8 mouse cellular contexts compared by ENCODE assay signal in the genomic region with DNA sequence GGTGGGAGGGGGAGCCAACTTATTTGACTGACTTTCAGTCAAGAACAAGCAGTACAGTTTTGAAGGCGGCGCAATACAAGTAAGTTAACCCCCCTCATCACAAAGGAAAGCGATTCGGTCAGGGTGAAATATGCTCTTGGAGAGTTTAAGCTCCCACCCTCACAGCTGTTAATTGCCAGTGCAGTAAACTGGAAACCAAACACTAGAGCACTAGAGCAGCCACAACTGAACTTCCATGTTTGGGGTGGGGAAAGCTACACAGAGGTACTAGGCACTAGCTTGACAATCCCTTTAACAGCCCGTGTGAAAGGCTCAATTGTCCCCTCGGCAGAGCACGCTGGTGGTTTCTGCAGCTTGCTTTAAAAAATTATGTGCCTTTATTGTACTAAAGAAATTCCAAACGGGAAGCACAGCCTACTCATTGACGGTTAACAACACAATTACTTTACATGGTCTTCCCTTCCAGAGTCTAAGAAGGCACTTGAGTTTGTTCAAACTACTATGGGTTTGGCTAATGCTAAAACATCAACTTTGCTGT.
A peak's percentile ranks its signal among the peaks of the same experiment; 100 is the strongest.
DNase-seq lines count a peak whose midpoint lies in the region; ATAC-seq and TF ChIP-seq lines count a peak whose summit lies in the region.

No protein-coding gene starts in this region.

- H3K27me3 ChIP-seq in forebrain, embryonic 11.5 days (ENCODE audit: control insufficient read depth, insufficient read depth, low read length) = no peaks in the 10 kb centered on the region
- no peaks in the 10 kb centered on the region for H3K27me3 ChIP-seq in limb, embryonic 11.5 days (ENCODE audit: control insufficient read depth, insufficient read depth, low read length)
- no peaks in the 10 kb centered on the region for H3K27me3 ChIP-seq in neural tube, embryonic 15.5 days (replicated peaks)

- peak overlapping the region; percentile 46 for H3K4me3 ChIP-seq in left cerebral cortex, adult 2 months
- H3K4me3 ChIP-seq in forebrain, embryonic 11.5 days (ENCODE audit: low read depth, low read length) = 0 out of 2 replicates have a peak overlapping the region, but pooled peaks have one; percentile 3
- no peak overlapping the region for H3K4me3 ChIP-seq in limb, embryonic 11.5 days (ENCODE audit: low read depth, low read length)
- H3K4me3 ChIP-seq in neural tube, embryonic 15.5 days (replicated peaks) = peak overlapping the region; percentile 31

- H3K4me1 ChIP-seq in forebrain, embryonic 11.5 days (replicated peaks; ENCODE audit: control insufficient read depth, insufficient read depth, low read length) = peaks cover 11% of the 10 kb centered on the region; the same call in 1 of the 2 replicates
- peaks cover 7% of the 10 kb centered on the region; the same call in 1 of the 2 replicates for H3K4me1 ChIP-seq in limb, embryonic 11.5 days (ENCODE audit: control insufficient read depth, insufficient read depth, low read length)
- H3K4me1 ChIP-seq in neural tube, embryonic 15.5 days = peaks cover 33% of the 10 kb centered on the region

- H3K4me2 ChIP-seq in forebrain, embryonic 11.5 days (ENCODE audit: low read depth, low read length, severe bottlenecking) = peak overlapping the region; percentile 44; the same call in 1 of the 2 replicates
- peak overlapping the region; percentile 36 for H3K4me2 ChIP-seq in limb, embryonic 11.5 days (ENCODE audit: low read depth, severe bottlenecking)
- H3K4me2 ChIP-seq in neural tube, embryonic 15.5 days = peak overlapping the region; percentile 57

- no peak for TF ChIP-seq CTCF in left cerebral cortex, adult 2 months (IDR thresholded peaks at IDR 0.05)

- H3K27ac ChIP-seq in left cerebral cortex, adult 2 months = peak overlapping the region; percentile 58
- H3K27ac ChIP-seq in forebrain, embryonic 11.5 days (ENCODE audit: low read depth, low read length) = no peak overlapping the region
- no peak overlapping the region for H3K27ac ChIP-seq in limb, embryonic 11.5 days (replicated peaks; ENCODE audit: low read depth, low read length)
- H3K27ac ChIP-seq in neural tube, embryonic 15.5 days (replicated peaks) = 0 out of 2 replicates have a peak overlapping the region, but pooled peaks have one; percentile 58

- H3K9me3 ChIP-seq in forebrain, embryonic 11.5 days (ENCODE audit: control insufficient read depth, low read length) = no peaks in the 10 kb centered on the region
- H3K9me3 ChIP-seq in limb, embryonic 11.5 days (ENCODE audit: control insufficient read depth, low read length) = no peaks in the 10 kb centered on the region
- H3K9me3 ChIP-seq in neural tube, embryonic 15.5 days (replicated peaks) = no peaks in the 10 kb centered on the region

- no peak overlapping the region; the same call in 1 of the 2 replicates for H3K9ac ChIP-seq in forebrain, embryonic 11.5 days (ENCODE audit: low read length)
- H3K9ac ChIP-seq in limb, embryonic 11.5 days (ENCODE audit: low read length) = no peak overlapping the region
- H3K9ac ChIP-seq in neural tube, embryonic 15.5 days (replicated peaks) = peak overlapping the region; percentile 42; the same call in 1 of the 2 replicates

- peak; percentile 59; the same call in 1 of the 2 replicates for ATAC-seq in forebrain, embryonic 11.5 days (replicated peaks; ENCODE audit: low FRiP score)
- ATAC-seq in limb, embryonic 11.5 days (ENCODE audit: insufficient number of reproducible peaks, low FRiP score, low TSS enrichment, low read depth) = no peak
- no peak for ATAC-seq in neural tube, embryonic 15.5 days (ENCODE audit: low FRiP score)

- WGBS in forebrain, embryonic 11.5 days = 27% methylated on average over 9 of the region's 9 CpGs
- 24% methylated on average over 9 of the region's 9 CpGs for WGBS in limb, embryonic 11.5 days
- 4% methylated on average over 9 of the region's 9 CpGs for WGBS in neural tube, embryonic 15.5 days

- intact Hi-C loops in left cerebral cortex, adult 2 months (cut with DNase I) = loop anchor here (5.0 kb wide), 1 partner anchor 35 kb away; no protein-coding TSS in a partner anchor

- DNase-seq in left cerebral cortex, adult 2 months (ENCODE audit: extremely low spot score in 1 of 2, low spot score in 2 of 2) = no peak
- DNase-seq in left cerebral cortex, adult 11 months (ENCODE audit: low spot score) = no peak
- DNase-seq in forebrain, embryonic 11.5 days (ENCODE audit: low spot score) = no peak
- peak; percentile 36 for DNase-seq in limb, embryonic 11.5 days (ENCODE audit: low spot score)
- no peak for DNase-seq in cerebellum, adult 18-20 months
- DNase-seq in frontal cortex, postnatal 25 days (ENCODE audit: low spot score in 2 of 2) = no peak
- DNase-seq in adrenal gland, adult 2 months = no peak

- no peaks in the 10 kb centered on the region for H3K36me3 ChIP-seq in forebrain, embryonic 11.5 days (ENCODE audit: control insufficient read depth, insufficient read depth, low read length)
- H3K36me3 ChIP-seq in limb, embryonic 11.5 days (ENCODE audit: control insufficient read depth, insufficient read depth, low read length) = no peaks in the 10 kb centered on the region
- H3K36me3 ChIP-seq in neural tube, embryonic 15.5 days = no peaks in the 10 kb centered on the region

Comparison
In these comparisons a context has a peak if more than half of its experiments do, and no peak if none do; other contexts are left out.
1. H3K27ac ChIP-seq: peak in left cerebral cortex, adult 2 months (single experiment) and neural tube, embryonic 15.5 days (single experiment); none in forebrain, embryonic 11.5 days (single experiment) and limb, embryonic 11.5 days (single experiment).
2. Peak in every context shown above with its lines, with median percentiles within 50 percentile points of each other: H3K4me2 ChIP-seq.